Mouse (Mus musculus) limb, embryonic 13.5 days (tissue): ENCODE data around the gene Dcdc2a. TPM values are rescaled to one million over a fixed set of nuclear protein-coding genes. Genes with fewer than 3 reads are reported as not detected.
A peak's percentile ranks its signal among the peaks of the same experiment; 100 is the strongest.

Source experiments
- ATAC-seq: fragments of 200-750 bp; cut with Nextera tagmentation; 2 replicates; pipeline ENCODE4 v1.8.0; 2017; ENCODE audit warnings: low read depth, moderate number of reproducible peaks, moderate TSS enrichment; ENCODE audit not compliant: low FRiP score
- H3K27ac ChIP-seq: fragments of 300-500 bp; sonication (generic); 2 replicates; pipeline ENCODE4 v1.5.1; 2015; ENCODE audit warnings: inconsistent platforms, mild to moderate bottlenecking, moderate library complexity
- H3K27me3 ChIP-seq: fragments of 300-500 bp; sonication (generic); 2 replicates; pipeline ENCODE4 v1.6.1; 2015; ENCODE audit warnings: mild to moderate bottlenecking, inconsistent platforms
- H3K36me3 ChIP-seq: fragments of 300-500 bp; sonication (generic); 2 replicates; pipeline ENCODE4 v1.6.1; 2015; ENCODE audit warnings: inconsistent platforms, mild to moderate bottlenecking, moderate library complexity
- H3K4me1 ChIP-seq: fragments of 300-500 bp; sonication (generic); 2 replicates; pipeline ENCODE4 v1.6.1; 2015; ENCODE audit warnings: inconsistent platforms
- H3K4me2 ChIP-seq: fragments of 300-500 bp; sonication (generic); replicated peaks from 2 replicates; pipeline ENCODE4 v1.6.1; 2015; ENCODE audit warnings: inconsistent platforms, mild to moderate bottlenecking, moderate library complexity
- H3K4me3 ChIP-seq: fragments of 300-500 bp; sonication (generic); 2 replicates; pipeline ENCODE4 v1.5.1; 2015; ENCODE audit warnings: moderate library complexity, mild to moderate bottlenecking, inconsistent platforms
- H3K9ac ChIP-seq: fragments of 300-500 bp; sonication (generic); 2 replicates; pipeline ENCODE4 v1.6.1; 2015; ENCODE audit warnings: mild to moderate bottlenecking, inconsistent platforms
- H3K9me3 ChIP-seq: fragments of 300-500 bp; sonication (generic); 2 replicates; pipeline ENCODE4 v1.6.1; 2016; ENCODE audit warnings: inconsistent platforms
- WGBS: fragments of 180-500 bp; shearing (Covaris S2); methylation state at CpG from one replicate; pipeline ENCODE4 v1.1.7; 2015; 5-methylcytosine and 5-hydroxymethylcytosine counted together
- polyA plus RNA-seq: library from polyadenylated mRNA; unstranded; fragments of >200 nt; fragmentation: Nextera tagmentation; extraction: Ambion mirVana; gene quantifications from 2 replicates; pipeline ENCODE4 v1.2.1, GENCODE M21; 2015

Dcdc2a gene
- polyA plus RNA-seq, 1 experiment from 2014 or later: 2.0 TPM

GRCm38 (mm10) chr13:25187326-25187710 lies 131.5 kb downstream of the Dcdc2a start:
- WGBS: 4% methylated on average over 6 of the region's 6 CpGs
- no peaks in the 10 kb centered on the region for H3K27me3 ChIP-seq
- H3K4me3 ChIP-seq: peak overlapping the region; percentile 18
- no peaks in the 10 kb centered on the region for H3K36me3 ChIP-seq
- peak overlapping the region; percentile 74; the same call in 1 of the 2 replicates for H3K27ac ChIP-seq
- H3K9ac ChIP-seq: peak overlapping the region; percentile 43; the same call in 1 of the 2 replicates
- peak; percentile 60 for ATAC-seq
- peaks cover 22% of the 10 kb centered on the region for H3K4me1 ChIP-seq
- H3K4me2 ChIP-seq: peak overlapping the region; percentile 55
- H3K9me3 ChIP-seq: no peaks in the 10 kb centered on the region

DNA sequence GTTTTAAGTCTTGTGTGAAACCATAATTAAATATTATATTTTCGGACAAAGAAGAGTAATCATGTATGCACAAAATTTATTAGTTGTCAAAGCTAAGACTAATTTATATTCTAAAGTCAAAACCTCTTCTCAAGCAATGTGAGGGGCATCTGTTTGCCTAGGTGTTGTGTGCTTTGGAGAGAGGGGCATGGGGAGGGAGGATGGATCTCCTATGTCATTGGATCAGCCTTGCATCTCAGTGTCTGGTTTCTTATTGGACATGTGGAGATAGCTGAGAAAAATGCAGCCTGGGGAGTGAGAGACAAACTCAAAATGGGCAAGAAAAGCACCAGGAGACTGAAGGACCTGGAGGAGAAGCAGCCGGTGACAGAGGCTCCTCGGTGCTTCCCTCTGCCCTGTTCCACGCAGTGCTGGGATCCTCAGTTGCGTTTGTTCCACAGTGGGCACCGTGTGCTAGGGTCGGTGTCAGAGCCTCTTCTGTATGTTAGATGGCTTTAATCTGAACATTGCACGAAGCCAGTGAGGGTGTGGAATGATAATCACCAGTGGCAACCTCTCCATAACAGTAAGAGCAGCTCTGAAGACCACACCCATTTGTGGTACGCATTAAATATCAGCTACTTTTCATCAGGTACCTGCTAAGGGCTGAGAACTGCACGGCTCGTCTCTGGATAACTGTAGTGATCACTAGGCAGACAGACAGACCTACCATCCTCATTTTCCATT lies 133.8 kb downstream of the Dcdc2a start:
- 86% methylated on average over 11 of the region's 11 CpGs for WGBS
- Histone ChIP-seq H3K4me3 (no peak overlapping the region), H3K27ac (no peak overlapping the region), H3K9ac (no peak overlapping the region), H3K9me3 (no peaks in the 10 kb centered on the region), H3K36me3 (no peaks in the 10 kb centered on the region), H3K4me1 (peaks cover 33% of the 10 kb centered on the region), H3K27me3 (no peaks in the 10 kb centered on the region), H3K4me2 (no peak overlapping the region)
- ATAC-seq: no peak

- H3K36me3 ChIP-seq: no peaks in the 10 kb centered on the region
- no peak overlapping the region for H3K4me3 ChIP-seq
- no peaks in the 10 kb centered on the region for H3K9me3 ChIP-seq
- 63% methylated on average over 3 of the region's 3 CpGs for WGBS
- H3K27ac ChIP-seq: no peak overlapping the region
- H3K27me3 ChIP-seq: no peaks in the 10 kb centered on the region
- H3K9ac ChIP-seq: no peak overlapping the region
- H3K4me2 ChIP-seq: no peak overlapping the region
- peaks cover 38% of the 10 kb centered on the region for H3K4me1 ChIP-seq
- ATAC-seq: no peak
Measured at GRCm38 (mm10) chr13:25190218-25190617, 134.4 kb downstream of the Dcdc2a start.

DNA sequence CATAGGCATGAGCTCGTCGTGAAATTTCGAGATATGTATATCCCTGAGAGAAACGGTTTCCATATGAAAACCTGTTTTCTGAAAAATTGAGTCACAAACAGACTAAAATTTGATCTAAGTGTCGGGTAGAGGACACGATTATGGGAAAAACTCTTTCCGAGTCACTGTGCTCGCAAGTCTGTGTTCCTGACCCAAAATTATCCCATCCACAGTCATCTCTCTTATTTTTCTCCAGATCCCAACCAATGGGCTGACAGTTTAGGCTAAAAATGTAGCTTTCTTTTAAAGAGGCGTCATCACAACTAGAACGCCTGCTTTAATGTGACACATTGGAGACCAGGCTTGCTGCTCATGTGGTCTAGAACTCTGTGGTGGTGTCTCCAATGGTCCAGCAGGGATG lies 139.9 kb downstream of the Dcdc2a start:
- H3K27ac ChIP-seq: no peak overlapping the region
- H3K9me3 ChIP-seq: no peaks in the 10 kb centered on the region
- peaks cover 16% of the 10 kb centered on the region for H3K4me1 ChIP-seq
- H3K4me3 ChIP-seq: no peak overlapping the region
- H3K36me3 ChIP-seq: no peaks in the 10 kb centered on the region
- no peak overlapping the region for H3K9ac ChIP-seq
- H3K4me2 ChIP-seq: no peak overlapping the region
- WGBS: 84% methylated on average over 10 of the region's 10 CpGs
- H3K27me3 ChIP-seq: no peaks in the 10 kb centered on the region
- ATAC-seq: no peak

- Histone ChIP-seq H3K4me1 (0 out of 2 replicates have a peak, but pooled peaks cover 2% of the 10 kb centered on the region), H3K4me3 (no peak overlapping the region), H3K27ac (no peak overlapping the region), H3K27me3 (no peaks in the 10 kb centered on the region), H3K9me3 (no peaks in the 10 kb centered on the region), H3K4me2 (no peak overlapping the region), H3K9ac (no peak overlapping the region), H3K36me3 (no peaks in the 10 kb centered on the region)
- 48% methylated on average over 3 of the region's 3 CpGs for WGBS
- no peak for ATAC-seq
Measured at GRCm38 (mm10) chr13:25199916-25200315, 144.1 kb downstream of the Dcdc2a start.

DNA sequence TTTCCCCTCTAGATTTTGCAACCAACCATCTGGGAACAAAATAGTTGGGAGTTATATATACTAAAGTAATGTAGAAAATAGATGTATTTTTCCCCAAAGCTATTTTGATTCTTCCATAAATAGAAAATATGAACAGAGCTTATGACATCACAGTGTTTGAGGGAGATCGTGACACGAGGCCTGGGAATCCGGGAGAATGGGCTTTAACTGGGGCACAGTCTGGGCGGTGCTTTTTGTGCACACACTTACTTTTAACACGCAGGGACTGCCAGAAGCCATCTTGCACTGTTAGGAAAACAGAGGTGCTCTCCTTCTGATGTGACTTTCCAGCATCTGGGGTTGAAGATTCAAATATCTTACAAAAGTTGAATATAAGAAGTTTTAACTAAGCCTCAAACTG lies 151.1 kb downstream of the Dcdc2a start:
- H3K36me3 ChIP-seq: no peaks in the 10 kb centered on the region
- H3K27me3 ChIP-seq: no peaks in the 10 kb centered on the region
- no peak overlapping the region for H3K27ac ChIP-seq
- H3K9ac ChIP-seq: no peak overlapping the region
- H3K9me3 ChIP-seq: no peaks in the 10 kb centered on the region
- H3K4me3 ChIP-seq: no peak overlapping the region
- no peaks in the 10 kb centered on the region for H3K4me1 ChIP-seq
- no peak for ATAC-seq
- H3K4me2 ChIP-seq: no peak overlapping the region
- WGBS: 81% methylated on average over 5 of the region's 5 CpGs

DNA sequence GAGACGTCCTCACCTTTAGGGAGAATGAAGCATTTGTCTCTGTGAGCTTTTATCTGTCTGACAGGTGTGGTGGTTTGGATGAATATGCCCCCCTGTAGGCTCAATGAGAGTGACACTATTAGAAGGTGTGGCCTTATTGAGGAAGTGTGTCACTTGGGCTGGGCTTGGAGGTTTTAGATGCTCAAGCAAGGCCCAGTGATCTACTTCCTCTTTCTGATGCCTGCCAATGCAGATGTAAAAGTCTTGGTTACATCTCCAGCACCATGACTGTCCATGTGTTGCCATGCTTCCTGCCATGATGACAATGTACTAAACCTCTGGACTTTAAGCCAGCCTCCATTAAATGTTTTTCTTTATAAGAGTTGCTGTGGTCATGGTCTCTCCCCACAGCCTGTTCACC lies 162.6 kb downstream of the Dcdc2a start:
- Histone ChIP-seq H3K4me1 (no peaks in the 10 kb centered on the region), H3K9me3 (0 out of 2 replicates have a peak, but pooled peaks cover 3% of the 10 kb centered on the region), H3K9ac (no peak overlapping the region), H3K27me3 (no peaks in the 10 kb centered on the region), H3K4me2 (no peak overlapping the region), H3K4me3 (no peak overlapping the region), H3K36me3 (no peaks in the 10 kb centered on the region), H3K27ac (no peak overlapping the region)
- WGBS: 90% methylated on average over 1 of the region's 1 CpGs
- ATAC-seq: no peak

- Histone ChIP-seq H3K4me2 (no peak overlapping the region), H3K9ac (no peak overlapping the region), H3K9me3 (0 out of 2 replicates have a peak, but pooled peaks cover 3% of the 10 kb centered on the region), H3K36me3 (no peaks in the 10 kb centered on the region), H3K27ac (no peak overlapping the region), H3K4me3 (no peak overlapping the region), H3K27me3 (no peaks in the 10 kb centered on the region), H3K4me1 (no peaks in the 10 kb centered on the region)
- 23% methylated on average over 5 of the region's 5 CpGs for WGBS
- no peak for ATAC-seq
Measured at GRCm38 (mm10) chr13:25220186-25220787, 164.5 kb downstream of the Dcdc2a start.

- Histone ChIP-seq H3K9me3 (no peaks in the 10 kb centered on the region), H3K4me1 (0 out of 2 replicates have a peak, but pooled peaks cover 4% of the 10 kb centered on the region), H3K9ac (no peak overlapping the region), H3K27ac (no peak overlapping the region), H3K4me3 (no peak overlapping the region), H3K27me3 (no peaks in the 10 kb centered on the region), H3K4me2 (no peak overlapping the region), H3K36me3 (no peaks in the 10 kb centered on the region)
- WGBS: 70% methylated on average over 1 of the region's 1 CpGs
- ATAC-seq: no peak
Measured at GRCm38 (mm10) chr13:25251893-25252292, 196.1 kb downstream of the Dcdc2a start.

DNA sequence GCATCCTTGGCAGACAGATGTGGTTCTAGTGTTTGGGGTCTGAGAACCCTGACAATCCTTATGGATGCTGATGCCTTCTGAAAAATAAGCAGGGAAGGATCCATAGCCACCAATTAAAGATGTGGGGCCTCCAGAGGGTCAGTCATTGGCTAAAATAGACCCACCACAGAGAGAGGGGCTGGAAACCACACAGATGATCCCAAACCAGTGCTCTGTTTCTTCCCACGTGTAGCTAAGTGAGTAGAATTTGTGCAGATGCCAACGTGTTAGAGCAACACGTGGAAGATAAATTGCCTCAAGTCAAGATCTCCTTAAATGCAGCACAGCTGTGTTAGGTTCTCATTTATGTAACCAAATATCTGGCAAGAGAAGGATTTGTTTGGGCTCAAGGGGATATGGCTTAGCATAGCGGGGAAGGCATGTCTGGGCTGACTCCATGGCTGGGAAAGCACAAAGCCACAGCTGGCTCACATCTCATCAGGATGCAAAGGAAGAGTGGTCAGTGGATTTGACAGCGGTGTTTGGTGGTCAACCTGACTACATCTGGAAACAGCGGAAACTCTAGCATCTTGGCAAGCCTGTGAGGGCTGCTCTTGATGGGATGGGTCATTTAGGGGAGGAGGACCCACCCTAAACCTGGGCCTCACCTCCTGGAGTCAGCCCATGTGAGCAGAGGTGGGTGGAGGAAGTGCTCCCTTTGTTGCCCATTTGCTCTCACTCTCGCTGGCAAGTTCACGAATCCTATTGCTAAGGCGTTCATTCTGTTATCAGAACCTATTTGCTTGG lies 198.9 kb downstream of the Dcdc2a start:
- Histone ChIP-seq H3K9me3 (no peaks in the 10 kb centered on the region), H3K4me1 (0 out of 2 replicates have a peak, but pooled peaks cover 4% of the 10 kb centered on the region), H3K9ac (no peak overlapping the region), H3K4me3 (no peak overlapping the region), H3K36me3 (no peaks in the 10 kb centered on the region), H3K27ac (no peak overlapping the region), H3K27me3 (no peaks in the 10 kb centered on the region), H3K4me2 (no peak overlapping the region)
- peak; percentile 78 for ATAC-seq
- 62% methylated on average over 9 of the region's 9 CpGs for WGBS

- Histone ChIP-seq H3K4me3 (no peak overlapping the region), H3K27me3 (no peaks in the 10 kb centered on the region), H3K27ac (no peak overlapping the region), H3K36me3 (no peaks in the 10 kb centered on the region), H3K9me3 (no peaks in the 10 kb centered on the region), H3K4me1 (peaks cover 4% of the 10 kb centered on the region; the same call in 1 of the 2 replicates), H3K9ac (no peak overlapping the region), H3K4me2 (no peak overlapping the region)
- no peak for ATAC-seq
- 87% methylated on average over 6 of the region's 6 CpGs for WGBS
Measured at GRCm38 (mm10) chr13:25257608-25258007, 201.8 kb downstream of the Dcdc2a start.
